Mouse (Mus musculus) intestine, postnatal 0 days (tissue): ENCODE measurements around the gene Gm5737. TPM values are rescaled to one million over a fixed set of nuclear protein-coding genes. Genes with fewer than 3 reads are reported as not detected.
A peak's percentile ranks its signal among the peaks of the same experiment; 100 is the strongest.

Experiments
- ATAC-seq: fragments of 200-750 bp; cut with Nextera tagmentation; 2 replicates; pipeline ENCODE4 v1.8.0; 2017; ENCODE audit warnings: mild to moderate bottlenecking, moderate TSS enrichment, moderate library complexity
- H3K27ac ChIP-seq: fragments of 300-500 bp; sonication (generic); 2 replicates; pipeline ENCODE4 v1.5.1; 2014; ENCODE audit warnings: mild to moderate bottlenecking, low read depth, low read length, moderate library complexity
- H3K27me3 ChIP-seq: fragments of 300-500 bp; sonication (generic); replicated peaks from 2 replicates; pipeline ENCODE4 v1.6.1; 2014; ENCODE audit warnings: low read length, mixed read lengths; ENCODE audit not compliant: control insufficient read depth, insufficient read depth
- H3K36me3 ChIP-seq: fragments of 300-500 bp; sonication (generic); 2 replicates; pipeline ENCODE4 v1.6.1; 2014; ENCODE audit warnings: mild to moderate bottlenecking, moderate library complexity; ENCODE audit not compliant: control insufficient read depth, insufficient read depth
- H3K4me1 ChIP-seq: fragments of 300-500 bp; sonication (generic); replicated peaks from 2 replicates; pipeline ENCODE4 v1.6.1; 2014; ENCODE audit warnings: antibody characterized with exemption, low read length, mixed read lengths; ENCODE audit not compliant: control insufficient read depth, insufficient read depth
- H3K4me2 ChIP-seq: fragments of 300-500 bp; sonication (generic); replicated peaks from 2 replicates; pipeline ENCODE4 v1.6.1; 2014; ENCODE audit warnings: low read depth, mild to moderate bottlenecking, moderate library complexity
- H3K4me3 ChIP-seq: fragments of 300-500 bp; sonication (generic); 2 replicates; pipeline ENCODE4 v1.5.1; 2014; ENCODE audit warnings: low read depth, low read length
- H3K9ac ChIP-seq: fragments of 300-500 bp; sonication (generic); 2 replicates; pipeline ENCODE4 v1.6.1; 2014; ENCODE audit warnings: mild to moderate bottlenecking, low read depth, low read length
- H3K9me3 ChIP-seq: fragments of 300-500 bp; sonication (generic); 2 replicates; pipeline ENCODE4 v1.6.1; 2016; ENCODE audit warnings: mixed run types; ENCODE audit not compliant: control insufficient read depth
- CTCF ChIP-seq: sonication (generic); IDR thresholded peaks from 2 replicates; pipeline ENCODE4 v1.5.1; 2016; ENCODE audit warnings: low read depth, mild to moderate bottlenecking, control low read depth, antibody characterized with exemption, moderate library complexity
- WGBS: fragments of 180-500 bp; shearing (Covaris S2); extraction: QIAGEN DNeasy Blood & Tissue Kit; methylation state at CpG from one replicate; pipeline ENCODE4 v1.1.7; 2014; 5-methylcytosine and 5-hydroxymethylcytosine counted together
- polyA plus RNA-seq: library from polyadenylated mRNA; unstranded; fragments of >200 nt; fragmentation: Nextera tagmentation; extraction: Ambion mirVana; gene quantifications from 2 replicates; pipeline ENCODE4 v1.2.1, GENCODE M21; 2015

Gene Gm5737
- polyA plus RNA-seq, result not detected in 2 replicates

DNA sequence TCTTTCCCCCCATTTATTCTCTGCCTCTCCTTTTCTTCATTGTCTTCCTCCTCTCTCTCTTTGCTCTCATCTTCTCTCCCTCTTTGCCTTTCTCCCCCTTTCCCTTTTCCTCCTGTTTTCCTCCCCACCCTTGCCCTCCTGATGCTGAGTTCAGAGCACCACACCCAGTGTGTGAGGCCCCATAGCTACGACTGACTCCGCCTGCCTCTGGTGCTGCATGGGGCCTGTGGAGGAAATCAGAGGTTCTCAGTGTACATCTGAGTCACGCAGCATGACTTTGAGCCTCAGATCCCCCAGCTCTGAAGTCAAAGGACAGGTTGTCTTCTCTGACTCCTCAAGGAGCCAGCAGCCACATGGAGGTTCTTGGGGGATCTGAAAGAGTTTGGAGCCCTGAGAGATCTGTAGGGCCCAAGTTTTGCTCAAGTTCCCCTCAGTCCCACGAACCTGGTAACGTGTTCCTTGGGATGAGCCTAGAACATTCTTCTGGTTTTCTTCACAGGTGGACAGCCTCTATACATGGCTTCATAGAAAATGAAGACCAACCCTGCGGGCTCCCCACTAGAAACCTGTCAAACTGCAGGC lies at the start of gene Gm5737:
Gm5737 (plus strand) TSS at position 532 of the 582 bp plus-strand sequence.
- TF ChIP-seq CTCF, result no peak
- Histone ChIP-seq H3K9ac (no peak within 1 kb of the TSS), H3K27ac (no peak within 1 kb of the TSS), H3K4me3 (no peak within 1 kb of the TSS), H3K27me3 (no peaks in the 10 kb centered on the region), H3K4me1 (0 out of 2 replicates have a peak, but pooled peaks cover 2% of the 10 kb centered on the region), H3K4me2 (no peak within 1 kb of the TSS), H3K36me3 (no peaks in the 10 kb centered on the region), H3K9me3 (no peaks in the 10 kb centered on the region)
- WGBS, result 63% methylated on average over 6 of the region's 6 CpGs
- peak; percentile 59; the same call in 1 of the 2 replicates for ATAC-seq

- WGBS, result 0% methylated on average over 1 of the region's 1 CpGs
- Histone ChIP-seq H3K4me3 (no peak overlapping the region), H3K4me2 (no peak overlapping the region), H3K36me3 (no peaks in the 10 kb centered on the region), H3K27ac (no peak overlapping the region), H3K9ac (no peak overlapping the region), H3K9me3 (no peaks in the 10 kb centered on the region), H3K4me1 (no peaks in the 10 kb centered on the region), H3K27me3 (no peaks in the 10 kb centered on the region)
- no peak for TF ChIP-seq CTCF
- ATAC-seq, result no peak
Observed at GRCm38 (mm10) chr7:120767369-120767768, 44.8 kb upstream of the Gm5737 start.

GRCm38 (mm10) chr7:120771389-120771788 lies 40.8 kb upstream of the Gm5737 start:
- H3K27ac ChIP-seq, result no peak overlapping the region
- no peak for ATAC-seq
- TF ChIP-seq CTCF, result no peak
- H3K4me2 ChIP-seq, result no peak overlapping the region
- 56% methylated on average over 1 of the region's 1 CpGs for WGBS
- H3K4me1 ChIP-seq, result no peaks in the 10 kb centered on the region
- H3K9ac ChIP-seq, result no peak overlapping the region
- H3K9me3 ChIP-seq, result no peaks in the 10 kb centered on the region
- no peaks in the 10 kb centered on the region for H3K27me3 ChIP-seq
- no peak overlapping the region for H3K4me3 ChIP-seq
- H3K36me3 ChIP-seq, result no peaks in the 10 kb centered on the region

DNA sequence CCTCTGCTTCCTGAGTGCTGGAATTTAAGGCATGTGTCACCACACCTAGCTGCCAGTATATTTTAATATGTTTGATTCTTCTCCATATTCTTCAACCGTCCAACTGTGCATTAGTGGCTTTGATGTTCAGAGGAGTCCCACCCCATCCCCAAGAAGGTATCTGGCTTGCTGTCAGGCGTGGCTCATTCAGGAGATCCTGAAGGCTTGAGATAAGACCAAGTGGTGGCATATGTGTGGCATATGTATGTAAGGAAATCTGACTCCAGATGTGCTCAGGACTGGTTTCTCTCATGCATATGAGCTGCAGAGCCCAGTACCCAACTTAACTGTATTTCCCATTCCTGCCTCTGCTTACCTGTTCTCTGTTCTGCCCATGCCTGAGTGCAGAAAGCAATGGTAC lies 34.2 kb upstream of the Gm5737 start:
- Histone ChIP-seq H3K27ac (no peak overlapping the region), H3K4me1 (no peaks in the 10 kb centered on the region), H3K4me3 (no peak overlapping the region), H3K36me3 (no peaks in the 10 kb centered on the region), H3K27me3 (no peaks in the 10 kb centered on the region), H3K9ac (no peak overlapping the region), H3K4me2 (no peak overlapping the region), H3K9me3 (no peaks in the 10 kb centered on the region)
- WGBS, result 43% methylated on average over 2 of the region's 2 CpGs
- ATAC-seq, result no peak
- TF ChIP-seq CTCF, result no peak

DNA sequence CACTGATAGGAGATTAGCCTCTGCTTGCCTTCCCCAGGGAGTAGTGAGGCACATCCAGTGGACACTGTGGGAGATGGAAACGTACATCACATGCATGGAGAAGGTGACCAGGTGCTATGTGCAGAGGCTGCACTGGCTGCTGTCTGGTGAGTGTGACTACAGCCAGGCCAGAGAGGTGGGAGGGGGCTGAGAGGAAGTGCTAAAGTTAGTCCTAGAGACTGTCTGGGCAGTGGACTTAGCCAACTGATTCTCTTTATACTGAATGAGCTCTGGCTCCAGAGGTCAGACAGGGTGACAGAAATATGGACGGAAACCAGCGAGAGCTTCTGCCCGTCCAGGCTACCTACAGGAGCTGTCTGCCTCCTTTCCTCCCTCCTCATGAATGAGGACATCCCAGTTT lies 16.6 kb upstream of the Gm5737 start:
- Histone ChIP-seq H3K9me3 (no peaks in the 10 kb centered on the region), H3K4me2 (no peak overlapping the region), H3K4me3 (no peak overlapping the region), H3K9ac (no peak overlapping the region), H3K36me3 (no peaks in the 10 kb centered on the region), H3K4me1 (no peaks in the 10 kb centered on the region), H3K27me3 (no peaks in the 10 kb centered on the region), H3K27ac (no peak overlapping the region)
- no peak for ATAC-seq
- WGBS, result 70% methylated on average over 4 of the region's 4 CpGs
- TF ChIP-seq CTCF, result no peak

DNA sequence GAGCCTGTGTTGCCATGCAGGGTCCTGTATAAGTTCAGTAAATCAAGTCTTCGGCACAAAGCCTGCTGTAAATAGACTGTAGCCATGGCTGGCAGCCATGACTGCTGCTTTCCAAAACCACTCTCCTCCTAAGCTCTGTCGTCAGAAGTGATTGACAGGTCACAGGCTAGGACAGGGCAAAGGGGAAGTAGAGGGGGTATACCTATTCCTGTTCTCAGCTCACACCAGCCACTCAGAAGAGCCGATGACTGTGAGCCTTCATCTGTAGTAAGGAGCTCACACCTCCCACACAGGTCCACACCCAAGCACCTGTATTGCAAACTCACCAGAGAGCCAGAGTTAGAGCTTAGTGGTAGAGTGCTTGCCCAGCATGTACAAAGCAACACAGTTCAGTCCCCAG lies 15.8 kb upstream of the Gm5737 start:
- 74% methylated on average over 3 of the region's 3 CpGs for WGBS
- Histone ChIP-seq H3K9me3 (no peaks in the 10 kb centered on the region), H3K27ac (no peak overlapping the region), H3K4me1 (no peaks in the 10 kb centered on the region), H3K4me3 (no peak overlapping the region), H3K9ac (no peak overlapping the region), H3K27me3 (no peaks in the 10 kb centered on the region), H3K4me2 (no peak overlapping the region), H3K36me3 (no peaks in the 10 kb centered on the region)
- ATAC-seq, result no peak
- TF ChIP-seq CTCF, result no peak

GRCm38 (mm10) chr7:120803268-120803667 lies 8.9 kb upstream of the Gm5737 start:
- H3K4me3 ChIP-seq, result no peak overlapping the region
- H3K4me2 ChIP-seq, result no peak overlapping the region
- no peaks in the 10 kb centered on the region for H3K36me3 ChIP-seq
- no peak overlapping the region for H3K9ac ChIP-seq
- no peak for TF ChIP-seq CTCF
- no peak for ATAC-seq
- no peaks in the 10 kb centered on the region for H3K9me3 ChIP-seq
- 91% methylated on average over 2 of the region's 2 CpGs for WGBS
- no peaks in the 10 kb centered on the region for H3K27me3 ChIP-seq
- no peak overlapping the region for H3K27ac ChIP-seq
- H3K4me1 ChIP-seq, result no peaks in the 10 kb centered on the region
